1 mouse cellular context compared by ENCODE assay signal in the genomic region with DNA sequence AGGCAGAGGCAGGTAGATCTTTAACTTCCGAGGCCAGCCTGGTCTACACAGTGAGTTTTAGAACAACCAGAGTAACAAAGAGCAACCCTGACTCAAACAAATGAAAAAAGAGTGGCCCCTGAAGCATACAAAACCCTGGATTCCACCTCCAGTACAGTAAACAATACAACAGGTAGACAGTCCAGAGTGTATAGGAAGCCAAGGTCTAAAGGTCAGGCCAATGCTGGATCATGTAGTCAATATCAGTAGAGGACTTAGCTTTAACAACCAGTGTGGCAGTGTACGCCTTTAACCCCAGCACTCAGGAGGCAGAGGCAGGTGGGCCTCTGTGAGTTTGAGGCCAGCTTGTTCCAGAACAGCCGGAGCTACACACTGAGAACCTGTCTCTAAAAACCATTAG.
TF ChIP-seq lines count a peak whose summit lies in the region.

No protein-coding gene starts in this region.

TF ChIP-seq in CH12.LX, 34 proteins besides CTCF, POLR2A, EP300 and RAD21:
- no peak for TF ChIP-seq NELFE (IDR thresholded peaks at IDR 0.05; ENCODE audit: low read depth, low read length)
- TF ChIP-seq SMC3 (IDR thresholded peaks at IDR 0.05; ENCODE audit: low read depth, low read length), result no peak
- no peak for TF ChIP-seq USF2 (conservative IDR thresholded peaks at IDR 0.05; ENCODE audit: low read depth, low read length)
- 0 out of 2 replicates have a peak, but pooled peaks have one; percentile 16 for TF ChIP-seq MAX (IDR thresholded peaks at IDR 0.05; ENCODE audit: low read length)
